Mouse (Mus musculus) brain, adult 2 months (tissue): ENCODE measurements around the gene Scn2a.
"Not testable (repeated sequence)": the region's sequence is repeated elsewhere in the genome, so short reads cannot be mapped to it uniquely, and the experiment has no call there.

Experiments
- DNase-seq: peaks from one replicate; pipeline ENCODE4 v3.0.0; 2011; ENCODE audit warnings: low read depth, low spot score

Scn2a gene

DNA sequence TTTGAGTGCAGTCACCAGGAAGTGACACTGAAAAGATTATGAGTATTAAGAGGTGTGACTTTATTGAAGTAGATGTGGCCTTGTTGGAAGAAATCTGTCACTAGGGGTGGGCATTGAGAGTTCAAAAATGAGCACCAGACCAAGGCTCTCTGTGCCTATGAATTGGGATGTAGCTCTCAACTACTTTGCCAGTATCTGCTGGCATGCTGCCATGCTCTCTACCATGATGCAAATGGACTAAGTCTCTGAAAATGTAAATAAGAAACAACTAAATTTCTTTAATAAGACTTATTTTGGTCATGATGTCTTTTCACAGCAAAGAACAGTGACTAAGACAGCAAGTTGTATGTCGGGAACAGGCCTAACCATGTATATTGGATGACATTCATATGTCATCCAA lies 79.7 kb downstream of the Scn2a start:
- DNase-seq, result peak; percentile 55

DNA sequence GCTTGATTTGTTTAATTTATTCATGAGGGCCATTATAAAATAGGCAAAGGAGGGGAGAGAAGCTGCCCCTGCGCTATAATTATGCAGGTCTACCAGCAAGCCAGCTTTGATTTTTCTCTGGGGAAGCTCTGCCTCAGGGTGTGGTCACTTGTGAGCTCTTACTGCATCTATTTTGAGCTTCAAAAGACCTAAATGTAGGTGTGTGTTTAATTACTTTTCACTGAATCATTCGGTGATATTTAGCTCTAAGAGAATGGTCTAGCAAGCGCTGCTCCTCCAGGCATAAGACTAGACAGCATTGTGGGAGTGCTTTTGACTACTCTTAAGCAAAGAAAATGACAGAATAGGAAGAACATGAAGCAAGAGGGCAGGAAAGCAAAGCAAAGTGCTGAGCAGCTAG lies 80.6 kb downstream of the Scn2a start:
- DNase-seq, result peak; percentile 82

DNA sequence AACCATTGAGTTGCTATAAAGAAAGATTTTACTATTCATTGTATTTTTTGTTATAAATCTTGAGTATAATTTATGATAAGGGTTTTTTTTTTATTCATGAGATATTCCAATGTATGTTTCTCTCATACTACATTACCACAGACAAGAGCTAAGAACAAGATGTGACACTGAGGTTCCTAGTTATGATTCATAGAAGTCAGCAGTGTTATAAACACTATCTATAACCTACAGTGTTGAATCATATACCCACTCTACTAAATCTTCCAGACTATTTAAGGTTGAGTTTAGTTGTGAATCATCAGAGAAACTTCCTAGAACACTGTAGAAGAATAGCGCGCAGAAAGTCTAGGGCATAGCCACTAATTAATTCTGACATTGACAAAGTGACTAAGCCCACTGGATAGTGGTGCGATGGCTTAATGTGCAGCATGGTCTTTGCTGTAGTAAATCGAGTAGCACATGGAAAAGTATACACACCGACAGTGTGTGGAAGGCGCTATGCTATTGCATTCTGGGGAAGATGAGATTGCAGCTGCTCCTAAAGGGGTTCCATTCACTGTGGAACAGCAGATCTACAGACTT lies 101.7 kb downstream of the Scn2a start:
- DNase-seq, result peak; percentile 81

DNA sequence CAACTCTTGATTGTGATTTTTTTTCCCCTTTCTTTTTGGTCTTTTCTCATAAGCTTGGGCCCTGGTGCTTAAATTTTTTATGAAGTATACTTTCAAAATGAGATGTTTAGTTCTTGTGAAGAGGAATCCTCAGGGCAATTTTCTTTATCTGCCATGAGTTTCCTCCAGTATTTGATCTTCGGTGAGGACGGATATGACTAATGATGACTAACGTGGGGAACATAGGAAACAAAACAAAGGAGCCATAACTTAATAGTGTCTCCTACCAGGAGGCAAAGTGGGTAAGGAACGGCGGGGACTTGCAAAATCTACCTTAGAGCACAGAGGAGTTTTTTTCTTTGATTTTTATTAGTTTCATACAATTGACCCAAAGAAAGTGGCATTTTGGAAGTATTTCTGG lies 124.8 kb downstream of the Scn2a start:
- peak; percentile 16 for DNase-seq

DNA sequence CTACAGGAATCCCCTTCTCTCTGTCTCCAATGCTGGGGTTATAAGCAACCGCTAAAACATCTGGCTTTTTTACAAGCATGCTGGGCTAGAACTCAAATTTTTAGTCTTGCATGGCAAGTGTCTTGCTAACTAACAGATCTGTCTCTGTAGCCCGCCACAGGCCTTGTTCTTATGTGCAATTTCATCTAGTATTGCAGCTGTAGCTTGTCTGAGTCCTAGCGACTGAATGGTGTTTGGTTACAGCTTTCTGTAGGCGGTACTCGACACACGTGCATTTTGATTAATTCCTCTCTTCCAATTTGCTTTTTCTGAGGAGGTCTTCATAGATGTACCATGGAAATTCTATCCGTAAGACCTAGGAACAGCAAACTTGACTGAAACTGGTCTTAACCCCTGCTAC lies 161.9 kb downstream of the Scn2a start:
- DNase-seq, result no peak

DNA sequence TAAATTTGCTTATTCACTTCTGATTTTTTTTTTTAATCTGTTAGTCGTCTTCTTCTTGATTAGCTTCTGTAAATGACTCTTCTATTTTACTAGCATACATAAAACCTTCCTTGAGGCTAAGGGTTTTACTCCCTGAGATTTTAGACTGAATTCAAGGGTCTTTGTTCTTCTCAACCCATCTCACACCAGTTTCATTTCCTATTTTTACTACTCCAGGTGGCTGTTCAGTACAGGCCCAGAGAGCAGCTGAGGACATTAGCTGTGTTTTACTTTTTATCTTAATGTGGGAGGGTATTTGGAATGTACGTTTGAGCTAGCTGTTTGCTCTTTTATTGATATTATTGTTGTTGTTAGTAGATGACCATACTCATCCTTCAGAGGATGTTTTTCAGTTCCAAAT lies 162.8 kb downstream of the Scn2a start:
- no peak for DNase-seq

DNA sequence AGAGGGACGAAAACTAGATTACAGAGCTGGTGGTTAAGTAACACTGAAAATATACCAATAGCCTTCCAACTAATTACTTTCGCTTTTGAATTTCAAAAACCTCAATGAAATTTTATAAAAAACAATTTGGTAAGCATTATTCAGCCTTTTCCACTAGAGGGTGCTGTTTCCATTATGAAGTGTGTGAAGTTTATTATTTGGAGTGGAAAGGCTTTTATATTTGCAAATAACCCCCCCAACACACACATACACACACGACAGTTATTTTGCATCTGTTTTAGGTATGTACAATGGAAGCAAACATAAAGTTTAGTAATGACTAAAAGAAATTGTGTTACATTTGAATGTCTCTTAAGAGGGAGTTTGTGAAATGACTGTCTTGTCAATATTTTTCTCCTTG lies 171.9 kb downstream of the Scn2a start:
- DNase-seq, result peak; percentile 65

DNA sequence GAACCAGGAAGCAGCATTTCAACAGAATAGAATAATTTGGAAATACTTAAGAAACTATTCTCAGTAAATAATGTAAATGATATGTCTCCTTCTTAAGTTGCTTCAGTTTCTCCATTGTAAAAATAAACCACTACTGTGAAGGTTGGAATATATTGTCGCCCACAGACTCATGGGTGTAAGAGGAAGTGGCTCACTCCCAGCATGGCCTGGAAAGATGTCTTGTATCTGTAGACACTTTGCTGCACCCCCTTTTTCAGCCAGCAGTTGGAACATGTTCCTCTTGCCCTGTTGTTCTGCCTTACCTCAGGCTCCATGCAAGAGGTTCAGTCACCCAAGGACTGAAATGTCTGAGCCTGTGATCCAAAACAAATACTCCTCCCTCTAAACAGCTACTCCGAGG lies 173.0 kb downstream of the Scn2a start:
- DNase-seq, result peak; percentile 47

DNA sequence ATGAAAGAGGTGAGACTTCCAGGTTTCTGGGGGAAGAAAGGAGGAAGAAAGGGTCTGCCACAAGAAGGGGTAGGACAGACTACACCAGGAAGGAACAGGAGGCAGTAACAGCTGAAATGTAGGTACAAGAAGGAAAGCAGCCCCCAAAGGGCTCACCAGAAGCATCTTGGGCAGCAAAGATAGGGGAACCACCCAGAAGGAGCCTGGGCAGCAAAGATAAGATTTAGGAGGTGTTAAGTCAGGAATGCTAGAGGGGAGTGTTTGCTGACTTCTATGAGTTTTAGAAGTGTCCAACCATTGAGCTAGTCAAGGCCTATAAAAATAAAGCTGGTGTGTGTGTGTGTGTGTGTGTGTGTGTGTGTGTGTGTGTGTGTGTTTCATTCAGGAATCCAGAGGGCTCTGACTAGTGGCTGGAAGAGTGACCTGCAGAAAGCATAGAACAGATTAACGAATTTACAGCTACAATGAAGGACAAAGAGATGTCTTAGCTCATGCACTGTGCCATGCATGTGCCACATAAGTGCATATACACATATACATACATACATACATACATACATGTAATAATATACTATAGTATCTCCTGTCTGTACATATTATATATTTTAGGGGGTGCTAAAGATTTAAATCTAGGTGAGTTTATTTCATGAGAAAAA lies 180.6 kb downstream of the Scn2a start:
- DNase-seq, result no peak

DNA sequence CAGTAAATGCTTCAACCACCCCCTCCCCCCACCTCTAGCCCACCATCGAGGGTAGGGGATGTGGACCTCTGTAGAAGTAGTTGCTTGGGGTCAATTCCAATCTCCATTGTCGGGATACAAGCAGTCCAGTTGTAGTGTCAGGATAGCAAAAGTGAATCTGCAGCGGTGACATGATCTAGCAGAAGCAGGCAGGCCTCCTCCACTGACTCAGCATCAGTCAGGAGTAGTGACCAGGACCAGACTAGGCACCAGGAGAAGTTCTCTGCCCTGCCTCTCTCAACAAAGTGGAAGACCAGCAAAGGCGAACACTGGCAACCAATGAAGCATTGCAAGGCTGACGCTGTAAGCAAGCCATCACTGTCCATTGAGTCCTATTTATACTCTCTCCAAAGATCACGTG lies 186.0 kb downstream of the Scn2a start:
- no peak for DNase-seq

DNA sequence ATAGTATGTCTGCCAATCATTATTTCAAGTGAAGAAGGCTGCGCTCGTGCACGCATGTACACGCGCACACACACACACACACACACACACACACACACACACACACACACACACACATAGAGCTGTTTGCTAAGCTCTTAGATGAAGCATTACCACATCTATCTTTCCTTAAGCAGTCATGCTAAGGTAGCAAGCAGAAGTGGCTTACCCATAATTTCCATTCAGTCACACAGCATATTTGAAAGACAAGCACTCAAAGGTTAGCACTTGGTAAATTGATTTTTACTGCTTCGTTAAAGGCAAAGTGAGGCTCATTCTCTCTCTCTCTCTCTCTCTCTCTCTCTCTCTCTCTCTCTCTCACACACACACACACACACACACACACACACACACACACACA lies 190.6 kb downstream of the Scn2a start:
- DNase-seq, result not testable (repeated sequence)
